Mouse (Mus musculus) neural tube, embryonic 11.5 days (tissue): ENCODE results near the gene Dennd6a. TPM values are rescaled to one million over a fixed set of nuclear protein-coding genes. Genes with fewer than 3 reads are reported as not detected.

Source experiments
- ATAC-seq: fragments of 200-750 bp; cut with Nextera tagmentation; 2 replicates; pipeline ENCODE4 v1.8.0; 2017; ENCODE audit warnings: moderate number of reproducible peaks, mild to moderate bottlenecking, moderate TSS enrichment, moderate library complexity; ENCODE audit not compliant: insufficient read depth, low FRiP score, low TSS enrichment
- DNase-seq: peaks from one replicate; pipeline ENCODE4 v3.0.0-alpha.2; 2015; ENCODE audit warnings: low spot score
- H3K27ac ChIP-seq: fragments of 300-500 bp; sonication (generic); 2 replicates; pipeline ENCODE4 v1.5.1; 2014; ENCODE audit warnings: low read depth, mild to moderate bottlenecking, low read length
- H3K27me3 ChIP-seq: fragments of 300-500 bp; sonication (generic); 2 replicates; pipeline ENCODE4 v1.6.1; 2014; ENCODE audit warnings: mild to moderate bottlenecking, low read length, mixed read lengths; ENCODE audit not compliant: control insufficient read depth, insufficient read depth
- H3K36me3 ChIP-seq: fragments of 300-500 bp; sonication (generic); 2 replicates; pipeline ENCODE4 v1.6.1; 2014; ENCODE audit warnings: mild to moderate bottlenecking, low read length, moderate library complexity, mixed read lengths; ENCODE audit not compliant: control insufficient read depth, insufficient read depth
- H3K4me1 ChIP-seq: fragments of 300-500 bp; sonication (generic); 2 replicates; pipeline ENCODE4 v1.6.1; 2014; ENCODE audit warnings: low read length, mixed read lengths; ENCODE audit not compliant: control insufficient read depth, insufficient read depth
- H3K4me2 ChIP-seq: fragments of 300-500 bp; sonication (generic); 2 replicates; pipeline ENCODE4 v1.6.1; 2014; ENCODE audit warnings: low read depth, mild to moderate bottlenecking, moderate library complexity
- H3K4me3 ChIP-seq: fragments of 300-500 bp; sonication (generic); 2 replicates; pipeline ENCODE4 v1.5.1; 2014; ENCODE audit warnings: low read depth, low read length
- H3K9ac ChIP-seq: fragments of 300-500 bp; sonication (generic); 2 replicates; pipeline ENCODE4 v1.6.1; 2014; ENCODE audit warnings: mild to moderate bottlenecking, low read length
- H3K9me3 ChIP-seq: fragments of 300-500 bp; sonication (generic); 2 replicates; pipeline ENCODE4 v1.6.1; 2016; ENCODE audit warnings: low read length; ENCODE audit not compliant: control insufficient read depth
- WGBS: fragments of 180-500 bp; shearing (Covaris S2); extraction: QIAGEN DNeasy Blood & Tissue Kit; methylation state at CpG from one replicate; pipeline ENCODE4 v1.1.7; 2014; 5-methylcytosine and 5-hydroxymethylcytosine counted together
- polyA plus RNA-seq: library from polyadenylated mRNA; unstranded; fragments of >200 nt; fragmentation: Nextera tagmentation; extraction: Ambion mirVana; gene quantifications from 2 replicates; pipeline ENCODE4 v1.2.1, GENCODE M21; 2014

The Dennd6a gene
- polyA plus RNA-seq, 1 experiment from 2014 or later: 29.9 TPM

DNA sequence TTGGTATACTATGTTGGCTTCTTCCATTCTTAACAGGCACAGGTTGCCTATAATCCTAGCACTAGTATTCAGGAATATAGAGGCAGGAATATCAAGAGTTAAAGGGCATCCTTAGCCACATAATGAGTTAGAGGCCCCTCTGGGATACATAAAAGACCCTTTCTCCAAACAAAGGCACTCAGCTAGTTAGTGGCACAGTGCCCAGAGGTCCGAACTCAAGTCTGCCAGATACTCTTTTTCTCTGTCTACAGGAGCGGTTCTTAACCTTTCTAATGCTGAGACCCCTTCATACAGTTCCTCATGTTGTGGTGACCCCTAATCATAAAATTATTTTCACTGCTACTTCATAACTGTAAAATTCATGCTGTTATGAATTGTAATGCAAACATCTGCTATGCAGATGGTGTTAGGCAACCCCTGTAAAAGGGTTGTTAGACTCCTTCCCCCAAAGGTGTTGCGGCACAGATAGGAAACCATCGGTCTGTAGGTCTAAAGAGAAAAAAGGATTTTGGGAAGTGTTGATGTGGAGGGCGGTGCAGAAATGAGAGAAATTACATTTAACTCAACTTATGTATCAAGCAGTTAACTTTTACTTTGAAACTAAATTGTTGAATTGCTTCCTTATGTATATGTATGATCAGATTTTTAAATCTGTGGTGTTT is 72.5 kb downstream of the Dennd6a start:
- Histone ChIP-seq H3K27me3 (no peaks in the 10 kb centered on the region), H3K9me3 (no peaks in the 10 kb centered on the region), H3K27ac (no peak overlapping the region), H3K4me2 (no peak overlapping the region), H3K9ac (no peak overlapping the region), H3K36me3 (no peaks in the 10 kb centered on the region), H3K4me3 (no peak overlapping the region), H3K4me1 (peaks cover 4% of the 10 kb centered on the region)
- ATAC-seq (no peak), DNase-seq (no peak)
- 66% methylated on average over 5 of the region's 5 CpGs for WGBS

DNA sequence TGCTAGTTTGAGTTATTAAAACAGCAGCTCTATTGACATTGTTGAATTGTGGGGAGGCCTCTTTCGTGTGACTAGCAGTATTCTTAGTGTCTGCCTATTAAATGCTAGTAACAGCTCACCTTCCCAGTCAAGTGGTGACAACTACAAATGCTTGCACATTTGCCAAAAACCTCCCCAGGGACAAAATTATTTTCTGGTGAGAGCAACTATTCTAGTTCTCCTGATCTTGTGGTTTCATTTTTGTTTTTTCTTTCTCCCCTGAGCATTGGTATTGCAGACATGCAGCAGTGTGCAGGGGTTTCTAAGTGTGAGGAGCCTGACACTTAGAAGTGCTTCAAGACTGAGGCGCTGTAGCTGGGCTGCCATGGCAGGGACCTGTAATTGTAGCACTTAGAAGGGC is 74.2 kb downstream of the Dennd6a start:
- no peak overlapping the region for H3K4me3 ChIP-seq
- no peak overlapping the region for H3K4me2 ChIP-seq

DNA sequence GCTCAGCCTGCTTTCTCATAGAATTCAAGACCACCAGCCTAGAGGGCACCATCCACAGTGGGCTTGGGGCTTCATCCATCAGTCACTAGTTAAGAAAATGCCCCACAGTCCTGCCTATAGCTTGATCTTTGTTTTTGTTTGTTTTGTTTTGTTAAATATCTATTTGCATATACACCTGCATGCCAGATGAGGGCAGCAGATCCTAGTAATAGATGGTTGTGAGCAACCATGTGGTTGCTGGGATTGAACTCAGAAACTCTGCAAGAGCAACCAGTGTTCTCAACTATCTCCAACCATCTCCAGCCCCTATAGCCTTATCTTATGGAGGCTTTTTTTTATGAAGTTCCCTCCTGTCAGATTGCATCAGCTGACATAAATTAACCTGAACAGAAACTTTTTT is 78.2 kb downstream of the Dennd6a start:
- Histone ChIP-seq H3K27ac (no peak overlapping the region), H3K27me3 (no peaks in the 10 kb centered on the region), H3K4me3 (no peak overlapping the region), H3K36me3 (0 out of 2 replicates have a peak, but pooled peaks cover 3% of the 10 kb centered on the region), H3K4me1 (no peaks in the 10 kb centered on the region), H3K9ac (no peak overlapping the region), H3K9me3 (no peaks in the 10 kb centered on the region), H3K4me2 (no peak overlapping the region)
- ATAC-seq (no peak), DNase-seq (no peak)

More for the DNA sequence above, 74.2 kb downstream of the Dennd6a start:
- Histone ChIP-seq H3K36me3 (no peaks in the 10 kb centered on the region), H3K27ac (no peak overlapping the region), H3K9ac (no peak overlapping the region), H3K27me3 (no peaks in the 10 kb centered on the region), H3K9me3 (no peaks in the 10 kb centered on the region), H3K4me1 (peaks cover 4% of the 10 kb centered on the region)
- 85% methylated on average over 2 of the region's 2 CpGs for WGBS
- ATAC-seq (no peak), DNase-seq (no peak)

DNA sequence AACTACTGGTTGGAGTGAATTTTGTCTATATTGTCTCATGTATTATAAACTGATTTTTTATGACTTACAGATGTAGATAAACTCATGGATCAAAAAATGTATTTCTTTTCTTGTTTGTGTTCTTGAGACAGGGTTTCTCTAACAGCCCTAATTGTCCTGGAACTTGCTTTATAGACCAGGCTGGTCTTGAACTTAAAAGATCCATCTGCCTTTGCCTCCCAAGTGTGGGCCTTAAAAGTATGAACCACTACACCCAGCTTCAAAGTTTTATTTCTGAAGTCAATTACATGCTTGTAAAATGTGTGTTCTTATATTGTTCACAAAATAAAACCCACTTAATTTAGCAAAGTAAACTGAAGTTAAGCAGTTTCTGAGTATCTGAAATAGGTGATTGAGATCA is 84.5 kb downstream of the Dennd6a start:
- DNase-seq: no peak
- ATAC-seq: no peak
- H3K36me3 ChIP-seq: peaks cover 6% of the 10 kb centered on the region; the same call in 1 of the 2 replicates

GRCm38 (mm10) chr14:26660233-26660632 is 86.6 kb downstream of the Dennd6a start:
- H3K4me3 ChIP-seq: no peak overlapping the region
- peaks cover 3% of the 10 kb centered on the region; the same call in 1 of the 2 replicates for H3K36me3 ChIP-seq
- WGBS: 93% methylated on average over 1 of the region's 1 CpGs
- H3K27me3 ChIP-seq: no peaks in the 10 kb centered on the region
- H3K4me2 ChIP-seq: no peak overlapping the region
- no peak overlapping the region for H3K9ac ChIP-seq
- no peaks in the 10 kb centered on the region for H3K4me1 ChIP-seq
- no peaks in the 10 kb centered on the region for H3K9me3 ChIP-seq
- DNase-seq: no peak
- no peak for ATAC-seq
- H3K27ac ChIP-seq: no peak overlapping the region

More for the DNA sequence above, 84.5 kb downstream of the Dennd6a start:
- Histone ChIP-seq H3K9ac (no peak overlapping the region), H3K27me3 (no peaks in the 10 kb centered on the region), H3K4me2 (no peak overlapping the region), H3K27ac (no peak overlapping the region), H3K4me1 (no peaks in the 10 kb centered on the region), H3K9me3 (no peaks in the 10 kb centered on the region), H3K4me3 (no peak overlapping the region)

DNA sequence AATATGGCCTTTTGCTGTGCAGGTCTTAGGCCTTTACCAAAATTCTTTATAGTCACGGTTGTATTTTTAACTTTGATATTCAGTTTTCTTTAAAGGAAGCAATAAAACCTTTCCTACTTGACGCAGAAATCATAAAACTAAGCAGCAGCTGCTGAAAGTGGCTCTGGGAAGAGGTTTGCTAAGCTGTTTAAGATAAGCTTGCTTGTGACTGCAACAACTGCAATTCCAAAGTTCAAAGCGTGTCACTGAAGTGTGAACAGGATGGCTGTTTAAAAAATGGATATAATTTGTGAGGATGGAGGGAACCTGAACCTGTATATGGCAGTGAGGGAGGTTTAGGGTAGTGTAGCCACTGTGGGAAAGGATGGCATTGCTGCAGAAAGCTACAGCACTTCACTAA is 88.4 kb downstream of the Dennd6a start:
- Histone ChIP-seq H3K36me3 (peaks cover 3% of the 10 kb centered on the region; the same call in 1 of the 2 replicates), H3K27ac (no peak overlapping the region), H3K9ac (no peak overlapping the region), H3K4me3 (no peak overlapping the region), H3K4me2 (no peak overlapping the region), H3K27me3 (no peaks in the 10 kb centered on the region), H3K9me3 (no peaks in the 10 kb centered on the region), H3K4me1 (peaks cover 3% of the 10 kb centered on the region)
- ATAC-seq: no peak
- no peak for DNase-seq
- WGBS: 90% methylated on average over 3 of the region's 3 CpGs

DNA sequence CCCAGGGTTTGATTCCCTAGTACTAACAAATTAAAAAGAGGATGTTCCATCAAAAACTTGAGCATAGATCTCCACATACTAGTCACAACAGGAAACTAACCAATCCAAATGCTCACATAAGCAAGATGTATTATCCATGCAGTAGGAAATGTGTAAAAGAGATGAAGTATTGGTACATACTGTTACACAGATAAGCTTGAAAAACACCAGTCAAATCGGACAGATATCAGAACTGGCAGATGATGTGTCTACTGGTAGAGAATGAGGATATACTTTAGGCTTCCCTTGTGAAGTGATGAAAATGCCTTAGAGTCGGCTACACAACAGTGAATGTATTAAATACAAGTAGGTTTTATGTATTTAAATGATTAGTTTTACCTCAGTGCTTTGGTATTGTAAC is 88.8 kb downstream of the Dennd6a start:
- peaks cover 6% of the 10 kb centered on the region for H3K4me1 ChIP-seq
- ATAC-seq (no peak), DNase-seq (no peak)
- H3K4me2 ChIP-seq: no peak overlapping the region
- H3K27ac ChIP-seq: no peak overlapping the region
- H3K27me3 ChIP-seq: no peaks in the 10 kb centered on the region
- H3K36me3 ChIP-seq: peaks cover 3% of the 10 kb centered on the region; the same call in 1 of the 2 replicates
- 90% methylated on average over 2 of the region's 2 CpGs for WGBS
- no peaks in the 10 kb centered on the region for H3K9me3 ChIP-seq
- H3K9ac ChIP-seq: no peak overlapping the region
- H3K4me3 ChIP-seq: no peak overlapping the region

GRCm38 (mm10) chr14:26663851-26664250 is 90.2 kb downstream of the Dennd6a start:
- no peaks in the 10 kb centered on the region for H3K27me3 ChIP-seq
- ATAC-seq: no peak
- no peak overlapping the region for H3K9ac ChIP-seq
- WGBS: 91% methylated on average over 2 of the region's 2 CpGs
- no peak overlapping the region for H3K27ac ChIP-seq
- H3K36me3 ChIP-seq: no peaks in the 10 kb centered on the region
- H3K4me1 ChIP-seq: peaks cover 11% of the 10 kb centered on the region
- no peaks in the 10 kb centered on the region for H3K9me3 ChIP-seq
- no peak overlapping the region for H3K4me2 ChIP-seq
- H3K4me3 ChIP-seq: no peak overlapping the region
- no peak for DNase-seq

DNA sequence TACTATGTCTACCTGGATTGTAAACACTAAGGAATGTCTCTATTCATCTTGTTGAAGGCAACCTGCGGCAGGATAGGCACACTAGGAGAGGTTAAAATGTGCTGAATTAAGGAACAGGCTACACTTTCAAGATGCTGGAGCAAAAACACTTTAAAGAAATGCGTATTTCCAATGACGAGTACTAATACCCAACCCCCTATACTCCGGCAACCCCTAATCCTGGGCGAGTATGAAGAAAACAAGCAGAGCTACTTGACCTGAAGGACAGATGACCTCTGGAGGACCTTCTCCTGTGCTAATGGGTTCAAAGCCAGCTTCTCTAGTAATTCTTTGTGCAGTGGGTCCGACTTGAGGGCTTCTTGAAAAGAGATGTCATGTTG is 94.3 kb downstream of the Dennd6a start:
- Histone ChIP-seq H3K27me3 (no peaks in the 10 kb centered on the region), H3K9me3 (no peaks in the 10 kb centered on the region), H3K4me1 (peaks cover 11% of the 10 kb centered on the region), H3K36me3 (no peaks in the 10 kb centered on the region), H3K4me2 (peak overlapping the region; percentile 79), H3K9ac (peak overlapping the region; percentile 87), H3K4me3 (peak overlapping the region; percentile 98), H3K27ac (no peak overlapping the region)
- WGBS: 26% methylated on average over 6 of the region's 6 CpGs
- DNase-seq: no peak
- no peak for ATAC-seq
